Mouse (Mus musculus) midbrain, postnatal 0 days (tissue): ENCODE measurements around the gene Adgrg3. TPM values are rescaled to one million over a fixed set of nuclear protein-coding genes. Genes with fewer than 3 reads are reported as not detected.

ENCODE experiments used
- ATAC-seq: fragments of 200-750 bp; cut with Nextera tagmentation; 2 replicates; pipeline ENCODE4 v1.8.0; 2017; ENCODE audit warnings: moderate number of reproducible peaks, mild to moderate bottlenecking, moderate TSS enrichment, moderate library complexity; ENCODE audit not compliant: low FRiP score
- DNase-seq: peaks from one replicate; pipeline ENCODE4 v3.0.0-alpha.2; 2015; ENCODE audit warnings: low spot score
- H3K27ac ChIP-seq: fragments of 300-500 bp; sonication (generic); 2 replicates; pipeline ENCODE4 v1.5.1; 2014; ENCODE audit warnings: low read depth, mild to moderate bottlenecking, low read length, mixed read lengths
- H3K27me3 ChIP-seq: fragments of 300-500 bp; sonication (generic); 2 replicates; pipeline ENCODE4 v1.6.1; 2014; ENCODE audit warnings: low read length, control low read depth, mixed read lengths; ENCODE audit not compliant: insufficient read depth
- H3K36me3 ChIP-seq: fragments of 300-500 bp; sonication (generic); 2 replicates; pipeline ENCODE4 v1.6.1; 2014; ENCODE audit warnings: low read length, control low read depth, mixed read lengths; ENCODE audit not compliant: insufficient read depth
- H3K4me1 ChIP-seq: fragments of 300-500 bp; sonication (generic); 2 replicates; pipeline ENCODE4 v1.6.1; 2014; ENCODE audit warnings: mild to moderate bottlenecking, control low read depth, antibody characterized with exemption, low read length, mixed read lengths; ENCODE audit not compliant: insufficient read depth
- H3K4me2 ChIP-seq: fragments of 300-500 bp; sonication (generic); 2 replicates; pipeline ENCODE4 v1.6.1; 2014; ENCODE audit warnings: low read depth, mild to moderate bottlenecking, low read length, mixed read lengths; ENCODE audit not compliant: poor library complexity, severe bottlenecking
- H3K4me3 ChIP-seq: fragments of 300-500 bp; sonication (generic); 2 replicates; pipeline ENCODE4 v1.5.1; 2014; ENCODE audit warnings: low read depth, mild to moderate bottlenecking, low read length, moderate library complexity
- H3K9ac ChIP-seq: fragments of 300-500 bp; sonication (generic); replicated peaks from 2 replicates; pipeline ENCODE4 v1.6.1; 2014; ENCODE audit warnings: mild to moderate bottlenecking, low read length, moderate library complexity, mixed read lengths; ENCODE audit not compliant: poor library complexity, severe bottlenecking
- H3K9me3 ChIP-seq: fragments of 300-500 bp; sonication (generic); 2 replicates; pipeline ENCODE4 v1.6.1; 2016; ENCODE audit warnings: low read length, control low read depth
- CTCF ChIP-seq: IDR thresholded peaks from 2 replicates; pipeline ENCODE4 v1.5.1; 2016; ENCODE audit warnings: antibody characterized with exemption, mild to moderate bottlenecking
- WGBS: fragments of 180-500 bp; shearing (Covaris S2); extraction: QIAGEN DNeasy Blood & Tissue Kit; methylation state at CpG from one replicate; pipeline ENCODE4 v1.1.7; 2014; 5-methylcytosine and 5-hydroxymethylcytosine counted together
- polyA plus RNA-seq: library from polyadenylated mRNA; unstranded; fragments of >200 nt; fragmentation: Nextera tagmentation; extraction: Ambion mirVana; gene quantifications from 2 replicates; pipeline ENCODE4 v1.2.1, GENCODE M21; 2015
- total RNA-seq: library from RNA; depleted of rRNA; stranded (reverse); fragments of >200 nt; gene quantifications from 2 replicates; pipeline ENCODE4 v1.2.3, GENCODE M21; 2014

Gene Adgrg3
- total and polyA plus RNA-seq, 2 experiments from 2014 or later = 0.59 to 1.5 TPM

- H3K9ac ChIP-seq = no peak overlapping the region
- H3K9me3 ChIP-seq = no peaks in the 10 kb centered on the region
- no peak for TF ChIP-seq CTCF
- H3K4me2 ChIP-seq = no peak overlapping the region
- ATAC-seq = no peak
- H3K4me3 ChIP-seq = no peak overlapping the region
- 78% methylated on average over 6 of the region's 6 CpGs for WGBS
- no peaks in the 10 kb centered on the region for H3K4me1 ChIP-seq
- no peaks in the 10 kb centered on the region for H3K36me3 ChIP-seq
- no peak overlapping the region for H3K27ac ChIP-seq
- no peaks in the 10 kb centered on the region for H3K27me3 ChIP-seq
- DNase-seq = no peak
Measured at GRCm38 (mm10) chr8:95041883-95042784, 24.6 kb downstream of the Adgrg3 start.

DNA sequence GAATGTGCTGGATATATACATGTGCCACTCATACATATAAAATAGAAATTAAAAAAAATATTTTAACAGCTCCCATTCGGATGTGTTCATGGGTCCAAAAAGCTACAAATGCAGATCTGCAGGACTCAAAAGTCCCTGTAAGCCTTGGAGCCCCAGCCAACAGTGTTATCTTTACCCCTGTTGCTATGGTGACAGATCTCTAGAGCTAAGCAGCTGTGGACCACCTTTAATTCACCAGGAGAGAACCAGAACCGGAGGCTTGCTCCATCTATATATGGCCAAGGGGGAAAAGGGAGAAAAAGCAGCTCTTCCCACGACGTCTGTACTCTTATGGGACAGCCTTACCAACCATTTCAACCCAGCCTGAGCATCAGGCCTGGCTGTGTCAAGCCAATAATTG is 27.3 kb downstream of the Adgrg3 start:
- Histone ChIP-seq H3K4me3 (no peak overlapping the region), H3K4me2 (no peak overlapping the region), H3K27me3 (no peaks in the 10 kb centered on the region), H3K36me3 (no peaks in the 10 kb centered on the region), H3K27ac (peak overlapping the region; percentile 60), H3K9me3 (no peaks in the 10 kb centered on the region), H3K9ac (no peak overlapping the region), H3K4me1 (no peaks in the 10 kb centered on the region)
- ATAC-seq = no peak
- WGBS = 33% methylated on average over 4 of the region's 4 CpGs
- TF ChIP-seq CTCF = no peak
- peak; percentile 41 for DNase-seq

DNA sequence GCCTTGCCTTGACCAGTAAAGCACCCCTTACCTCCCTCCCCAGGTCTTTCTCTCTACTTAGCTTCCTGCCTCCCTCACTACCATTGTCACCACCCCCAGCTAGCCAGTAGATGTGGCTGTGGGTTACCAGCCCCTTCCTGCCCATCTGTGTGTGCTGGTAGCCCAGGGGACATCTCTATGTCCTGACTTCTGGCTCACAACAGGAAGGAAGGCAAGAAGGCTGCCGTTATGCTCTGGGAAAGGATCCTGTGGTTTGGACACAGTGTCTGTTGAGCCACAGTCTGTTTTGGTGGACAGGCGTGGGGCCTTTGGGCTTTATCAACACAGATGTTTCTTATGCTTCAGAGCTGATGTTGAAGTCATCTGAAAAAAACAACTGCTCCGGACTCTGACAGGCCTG is 29.5 kb downstream of the Adgrg3 start:
- TF ChIP-seq CTCF = no peak
- ATAC-seq = no peak
- Histone ChIP-seq H3K9me3 (no peaks in the 10 kb centered on the region), H3K4me1 (no peaks in the 10 kb centered on the region), H3K4me3 (no peak overlapping the region), H3K27me3 (no peaks in the 10 kb centered on the region), H3K27ac (no peak overlapping the region), H3K36me3 (no peaks in the 10 kb centered on the region), H3K9ac (no peak overlapping the region), H3K4me2 (no peak overlapping the region)
- 73% methylated on average over 3 of the region's 3 CpGs for WGBS
- DNase-seq = no peak

DNA sequence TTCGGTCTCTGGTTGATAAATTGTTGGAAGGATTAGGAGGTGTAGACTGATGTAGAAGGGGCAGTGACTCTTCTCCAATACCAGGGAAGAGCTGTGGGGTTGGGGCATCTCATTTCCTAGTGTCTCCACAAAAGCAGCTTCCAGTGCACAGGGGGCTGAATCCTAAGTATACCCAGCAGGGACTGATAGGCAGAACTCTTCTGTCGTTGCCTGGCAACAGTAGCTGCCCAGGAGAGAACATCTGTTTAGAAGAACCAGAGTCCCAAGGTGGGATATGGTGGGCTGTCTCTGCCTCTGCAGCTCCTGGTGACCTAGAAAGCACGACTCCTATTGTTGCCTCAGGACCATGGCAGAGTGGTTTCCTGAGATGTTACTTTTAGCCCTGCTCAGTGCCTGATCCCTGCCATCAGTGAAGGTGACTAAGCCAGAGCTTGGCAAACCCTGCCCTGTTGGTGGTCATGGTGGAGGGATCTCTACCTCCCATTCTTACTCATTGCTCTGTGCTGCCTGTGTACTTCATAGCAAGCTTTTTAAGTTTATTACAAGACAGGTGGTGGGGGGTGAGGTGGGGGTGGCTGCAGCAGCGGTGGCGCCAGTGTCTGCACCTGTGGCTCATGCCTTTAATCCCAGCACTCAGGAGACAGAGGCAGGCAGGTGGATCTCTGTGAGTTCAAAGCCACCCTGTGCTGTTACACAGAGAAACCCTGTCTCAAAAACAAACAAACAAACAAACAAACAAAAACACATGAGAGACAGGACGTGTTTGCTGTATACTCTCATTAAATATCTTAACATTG is 30.6 kb downstream of the Adgrg3 start:
- no peaks in the 10 kb centered on the region for H3K36me3 ChIP-seq
- no peaks in the 10 kb centered on the region for H3K4me1 ChIP-seq
- no peak overlapping the region for H3K4me3 ChIP-seq
- H3K27me3 ChIP-seq = no peaks in the 10 kb centered on the region
- H3K27ac ChIP-seq = peak overlapping the region; percentile 34; the same call in 1 of the 2 replicates
- no peaks in the 10 kb centered on the region for H3K9me3 ChIP-seq
- WGBS = 55% methylated on average over 6 of the region's 6 CpGs
- TF ChIP-seq CTCF = no peak
- peak; percentile 31; the same call in 1 of the 2 replicates for ATAC-seq
- no peak overlapping the region for H3K9ac ChIP-seq
- DNase-seq = peak; percentile 55
- H3K4me2 ChIP-seq = no peak overlapping the region

GRCm38 (mm10) chr8:95049636-95050035 is 32.1 kb downstream of the Adgrg3 start:
- ATAC-seq (no peak), DNase-seq (no peak)
- WGBS = 79% methylated on average over 2 of the region's 2 CpGs

DNA sequence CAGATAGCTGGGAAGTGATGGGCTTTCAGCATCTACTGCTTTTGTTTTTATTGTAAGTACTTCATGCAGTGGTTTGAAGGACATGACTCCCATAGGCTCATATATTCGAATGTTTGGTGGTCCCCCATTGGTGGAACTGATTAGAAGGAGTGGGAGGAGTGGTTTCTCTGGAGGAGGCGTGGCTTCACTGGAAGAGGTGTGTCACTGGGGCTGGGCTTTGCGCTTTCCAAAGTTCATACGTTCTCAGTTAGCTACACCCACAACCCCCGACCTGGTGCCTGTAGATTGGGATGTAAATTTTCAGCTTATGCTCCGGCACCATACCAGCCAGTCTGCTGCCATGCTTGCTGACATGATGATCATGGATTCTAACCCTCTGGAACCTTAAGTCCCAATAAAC is 36.9 kb downstream of the Adgrg3 start:
- Histone ChIP-seq H3K27ac (no peak overlapping the region), H3K36me3 (no peaks in the 10 kb centered on the region), H3K9me3 (no peaks in the 10 kb centered on the region), H3K4me2 (no peak overlapping the region), H3K4me3 (no peak overlapping the region), H3K27me3 (no peaks in the 10 kb centered on the region), H3K4me1 (no peaks in the 10 kb centered on the region), H3K9ac (no peak overlapping the region)
- no peak; the same call in 1 of the 2 replicates for ATAC-seq
- TF ChIP-seq CTCF = no peak
- WGBS = 57% methylated on average over 6 of the region's 6 CpGs
- no peak for DNase-seq

More at GRCm38 (mm10) chr8:95049636-95050035, 32.1 kb downstream of the Adgrg3 start:
- Histone ChIP-seq H3K36me3 (no peaks in the 10 kb centered on the region), H3K4me3 (no peak overlapping the region), H3K27me3 (no peaks in the 10 kb centered on the region), H3K4me2 (no peak overlapping the region), H3K9ac (no peak overlapping the region), H3K4me1 (no peaks in the 10 kb centered on the region), H3K27ac (no peak overlapping the region), H3K9me3 (no peaks in the 10 kb centered on the region)
- TF ChIP-seq CTCF = no peak
